Mouse (Mus musculus) forebrain, postnatal 0 days (tissue): ENCODE measurements around the gene Kif1b. TPM values are rescaled to one million over a fixed set of nuclear protein-coding genes. Genes with fewer than 3 reads are reported as not detected.

Source experiments
- ATAC-seq: fragments of 200-750 bp; cut with Nextera tagmentation; 2 replicates; pipeline ENCODE4 v1.8.0; 2017; ENCODE audit warnings: mild to moderate bottlenecking, moderate library complexity
- DNase-seq: peaks from one replicate; pipeline ENCODE4 v3.0.0-alpha.2; 2015
- H3K27ac ChIP-seq: fragments of 300-500 bp; sonication (generic); 2 replicates; pipeline ENCODE4 v1.5.1; 2014; ENCODE audit warnings: low read depth, mild to moderate bottlenecking, antibody characterized with exemption, low read length, moderate library complexity, mixed read lengths
- H3K27me3 ChIP-seq: fragments of 300-500 bp; sonication (generic); 2 replicates; pipeline ENCODE4 v1.6.1; 2014; ENCODE audit warnings: mild to moderate bottlenecking, low read length, mixed read lengths; ENCODE audit not compliant: insufficient read depth
- H3K36me3 ChIP-seq: fragments of 300-500 bp; sonication (generic); 2 replicates; pipeline ENCODE4 v1.6.1; 2014; ENCODE audit warnings: mild to moderate bottlenecking, moderate library complexity; ENCODE audit not compliant: insufficient read depth
- H3K4me1 ChIP-seq: fragments of 300-500 bp; sonication (generic); 2 replicates; pipeline ENCODE4 v1.6.1; 2014; ENCODE audit warnings: antibody characterized with exemption; ENCODE audit not compliant: insufficient read depth
- H3K4me2 ChIP-seq: fragments of 300-500 bp; sonication (generic); 2 replicates; pipeline ENCODE4 v1.6.1; 2014; ENCODE audit warnings: low read depth, mild to moderate bottlenecking, moderate library complexity
- H3K4me3 ChIP-seq: fragments of 300-500 bp; sonication (generic); 2 replicates; pipeline ENCODE4 v1.5.1; 2014; ENCODE audit warnings: low read depth, low read length, mixed read lengths
- H3K9ac ChIP-seq: fragments of 300-500 bp; sonication (generic); 2 replicates; pipeline ENCODE4 v1.6.1; 2014; ENCODE audit warnings: mild to moderate bottlenecking
- H3K9me3 ChIP-seq: fragments of 300-500 bp; sonication (generic); 2 replicates; pipeline ENCODE4 v1.6.1; 2016; ENCODE audit warnings: low read length
- CTCF ChIP-seq: sonication (generic); IDR thresholded peaks from 2 replicates; pipeline ENCODE4 v1.5.1; 2016; ENCODE audit warnings: antibody characterized with exemption, control low read depth, low read depth
- WGBS: fragments of 180-500 bp; shearing (Covaris S2); extraction: QIAGEN DNeasy Blood & Tissue Kit; methylation state at CpG from one replicate; pipeline ENCODE4 v1.1.7; 2014; 5-methylcytosine and 5-hydroxymethylcytosine counted together
- polyA plus RNA-seq: library from polyadenylated mRNA; unstranded; fragments of >200 nt; fragmentation: Nextera tagmentation; extraction: Ambion mirVana; gene quantifications from 2 replicates; pipeline ENCODE4 v1.2.1, GENCODE M21; 2015
- total RNA-seq: library from RNA; depleted of rRNA; stranded (reverse); fragments of >200 nt; gene quantifications from 2 replicates; pipeline ENCODE4 v1.2.3, GENCODE M21; 2014

The Kif1b gene
- total and polyA plus RNA-seq, 2 experiments from 2014 or later: 202 to 270 TPM

DNA sequence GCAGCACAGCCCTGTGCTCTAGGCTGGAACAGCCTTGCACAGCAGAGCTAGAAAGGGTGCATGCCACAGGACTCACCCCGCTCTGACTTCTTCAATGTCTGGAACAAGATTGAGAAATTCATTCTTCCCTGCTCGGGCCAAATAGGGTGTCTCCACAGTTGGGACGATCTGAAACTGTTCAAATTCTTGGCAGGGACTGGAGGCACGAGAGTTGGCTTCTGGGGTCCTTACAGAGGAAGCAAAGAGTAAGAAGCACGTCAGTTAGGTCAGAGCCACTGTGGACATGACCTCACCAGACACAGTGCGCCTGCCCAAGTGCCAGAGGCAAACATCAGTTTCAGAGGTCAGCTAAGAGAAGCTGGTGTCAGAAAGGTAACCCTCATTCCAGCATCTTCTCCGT is 125.3 kb downstream of the Kif1b start:
- WGBS: 92% methylated on average over 7 of the region's 7 CpGs
- H3K4me1 ChIP-seq: no peaks in the 10 kb centered on the region
- H3K36me3 ChIP-seq: peaks cover 89% of the 10 kb centered on the region
- no peak overlapping the region for H3K27ac ChIP-seq
- H3K27me3 ChIP-seq: no peaks in the 10 kb centered on the region
- no peak for TF ChIP-seq CTCF
- no peak overlapping the region for H3K4me2 ChIP-seq
- no peak overlapping the region for H3K4me3 ChIP-seq
- DNase-seq (no peak), ATAC-seq (no peak)
- H3K9ac ChIP-seq: no peak overlapping the region
- no peaks in the 10 kb centered on the region for H3K9me3 ChIP-seq

- DNase-seq (no peak), ATAC-seq (no peak)
- 64% methylated on average over 4 of the region's 4 CpGs for WGBS
- Histone ChIP-seq H3K36me3 (peaks cover 73% of the 10 kb centered on the region), H3K4me3 (no peak overlapping the region), H3K27ac (no peak overlapping the region), H3K4me2 (no peak overlapping the region), H3K27me3 (no peaks in the 10 kb centered on the region), H3K9ac (no peak overlapping the region), H3K9me3 (no peaks in the 10 kb centered on the region), H3K4me1 (no peaks in the 10 kb centered on the region)
- no peak for TF ChIP-seq CTCF
These were observed 127.9 kb downstream of the Kif1b start for GRCm38 (mm10) chr4:149179573-149179972.

DNA sequence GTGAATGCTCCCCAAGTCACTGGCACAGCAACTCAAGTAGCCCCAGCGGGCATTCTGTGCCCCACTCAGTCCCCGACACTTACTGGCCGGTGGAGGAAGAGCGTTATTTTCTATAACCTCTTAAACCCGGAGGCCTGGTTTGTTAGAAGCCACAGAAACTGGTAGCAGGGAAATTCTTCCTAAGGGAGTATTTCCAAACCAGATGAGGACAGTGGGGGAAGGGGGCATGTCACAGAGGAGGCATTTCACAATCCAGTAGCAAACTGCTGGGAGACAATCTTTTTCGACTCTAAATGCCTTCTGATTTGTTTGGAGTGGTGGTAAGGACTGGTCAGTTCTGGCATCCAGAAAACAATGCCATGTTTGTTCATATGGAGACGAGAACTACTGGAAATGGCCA is 128.3 kb downstream of the Kif1b start:
- H3K9ac ChIP-seq: no peak overlapping the region
- no peak for ATAC-seq
- H3K4me1 ChIP-seq: no peaks in the 10 kb centered on the region
- H3K27ac ChIP-seq: no peak overlapping the region
- no peak overlapping the region for H3K4me3 ChIP-seq
- no peak overlapping the region for H3K4me2 ChIP-seq
- H3K36me3 ChIP-seq: peaks cover 69% of the 10 kb centered on the region
- no peak for DNase-seq
- H3K27me3 ChIP-seq: no peaks in the 10 kb centered on the region
- no peak for TF ChIP-seq CTCF
- 81% methylated on average over 7 of the region's 7 CpGs for WGBS
- H3K9me3 ChIP-seq: no peaks in the 10 kb centered on the region

- H3K4me1 ChIP-seq: no peaks in the 10 kb centered on the region
- no peak overlapping the region for H3K4me3 ChIP-seq
- H3K27me3 ChIP-seq: no peaks in the 10 kb centered on the region
- no peak overlapping the region for H3K4me2 ChIP-seq
- 86% methylated on average over 7 of the region's 7 CpGs for WGBS
- no peaks in the 10 kb centered on the region for H3K9me3 ChIP-seq
- no peak for TF ChIP-seq CTCF
- H3K9ac ChIP-seq: no peak overlapping the region
- H3K27ac ChIP-seq: no peak overlapping the region
- ATAC-seq (no peak), DNase-seq (no peak)
- peaks cover 60% of the 10 kb centered on the region for H3K36me3 ChIP-seq
These were observed 129.2 kb downstream of the Kif1b start for GRCm38 (mm10) chr4:149178328-149178727.

DNA sequence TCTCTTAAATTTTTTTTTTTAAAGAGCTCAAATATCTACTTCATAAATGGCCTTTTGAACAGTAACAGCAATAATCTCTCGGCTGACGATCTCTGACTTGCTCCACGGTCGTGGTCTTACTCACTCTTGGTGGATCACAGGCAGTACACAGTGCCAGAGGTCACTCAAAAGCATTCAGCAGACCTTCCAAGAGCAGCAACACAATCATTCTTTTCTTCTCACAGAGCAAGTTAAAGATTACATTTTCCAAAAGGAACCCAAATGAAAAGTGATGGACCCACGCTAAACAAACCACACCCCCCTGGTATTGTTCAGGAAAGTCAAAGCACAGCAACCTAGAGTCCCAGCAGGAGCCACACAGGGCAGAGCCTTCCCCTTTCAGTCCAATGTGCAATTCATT is 130.4 kb downstream of the Kif1b start:
- no peak overlapping the region for H3K9ac ChIP-seq
- H3K27me3 ChIP-seq: no peaks in the 10 kb centered on the region
- H3K27ac ChIP-seq: no peak overlapping the region
- no peak for DNase-seq
- H3K4me3 ChIP-seq: no peak overlapping the region
- H3K9me3 ChIP-seq: no peaks in the 10 kb centered on the region
- H3K36me3 ChIP-seq: peaks cover 48% of the 10 kb centered on the region
- no peaks in the 10 kb centered on the region for H3K4me1 ChIP-seq
- 41% methylated on average over 5 of the region's 5 CpGs for WGBS
- no peak overlapping the region for H3K4me2 ChIP-seq
- no peak for ATAC-seq
- TF ChIP-seq CTCF: no peak

GRCm38 (mm10) chr4:149176645-149177044 is 130.8 kb downstream of the Kif1b start:
- ATAC-seq: no peak
- H3K4me1 ChIP-seq: no peaks in the 10 kb centered on the region
- no peak overlapping the region for H3K27ac ChIP-seq
- H3K4me3 ChIP-seq: no peak overlapping the region
- H3K4me2 ChIP-seq: no peak overlapping the region
- H3K9ac ChIP-seq: no peak overlapping the region
- no peak for TF ChIP-seq CTCF
- peaks cover 44% of the 10 kb centered on the region for H3K36me3 ChIP-seq
- no peaks in the 10 kb centered on the region for H3K27me3 ChIP-seq
- 74% methylated on average over 6 of the region's 6 CpGs for WGBS
- no peak for DNase-seq
- H3K9me3 ChIP-seq: no peaks in the 10 kb centered on the region

DNA sequence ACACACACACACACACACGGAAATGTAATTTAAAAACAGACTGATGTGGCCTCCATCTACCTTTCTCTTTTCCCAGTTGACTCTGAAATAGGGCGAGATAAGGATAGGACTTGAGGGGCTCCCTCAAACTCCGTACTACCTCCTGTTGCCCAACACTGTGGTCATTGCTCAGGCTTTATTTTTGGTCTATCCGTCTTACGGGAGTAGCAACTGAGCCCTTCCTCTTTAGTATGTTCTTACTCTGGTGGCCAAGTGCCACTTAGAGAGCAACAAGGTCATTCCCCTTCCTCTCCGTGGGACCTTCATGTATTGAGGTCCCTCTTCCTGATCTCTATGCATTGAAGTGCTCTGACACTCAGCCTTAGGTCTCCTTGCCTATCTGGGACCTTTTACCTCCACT is 133.8 kb downstream of the Kif1b start:
- Histone ChIP-seq H3K4me3 (no peak overlapping the region), H3K4me2 (no peak overlapping the region), H3K9me3 (no peaks in the 10 kb centered on the region), H3K27me3 (no peaks in the 10 kb centered on the region), H3K9ac (no peak overlapping the region), H3K27ac (no peak overlapping the region), H3K4me1 (no peaks in the 10 kb centered on the region), H3K36me3 (peaks cover 16% of the 10 kb centered on the region)
- no peak for TF ChIP-seq CTCF
- no peak for ATAC-seq
- 88% methylated on average over 6 of the region's 6 CpGs for whole genome bisulfite sequencing
- no peak for DNase-seq

GRCm38 (mm10) chr4:149172666-149173065 is 134.8 kb downstream of the Kif1b start:
- no peak overlapping the region for H3K9ac ChIP-seq
- WGBS: 47% methylated on average over 2 of the region's 2 CpGs
- no peaks in the 10 kb centered on the region for H3K9me3 ChIP-seq
- no peaks in the 10 kb centered on the region for H3K27me3 ChIP-seq
- H3K4me3 ChIP-seq: no peak overlapping the region
- no peak for ATAC-seq
- H3K36me3 ChIP-seq: peaks cover 10% of the 10 kb centered on the region
- no peaks in the 10 kb centered on the region for H3K4me1 ChIP-seq
- no peak for TF ChIP-seq CTCF
- DNase-seq: peak; percentile 28
- H3K4me2 ChIP-seq: no peak overlapping the region
- H3K27ac ChIP-seq: peak overlapping the region; percentile 21; the same call in 1 of the 2 replicates
